Mouse (Mus musculus) thymus, adult 2 months (tissue): ENCODE results near the gene Bahcc1. TPM values are rescaled to one million over a fixed set of nuclear protein-coding genes. Genes with fewer than 3 reads are reported as not detected.
A peak's percentile ranks its signal among the peaks of the same experiment; 100 is the strongest.

ENCODE experiments used
- DNase-seq: peaks from one replicate; pipeline ENCODE4 v3.0.0; 2021
- H3K27ac ChIP-seq: fragments of 200-500 bp; 2 replicates; pipeline ENCODE4 v1.5.1; 2012; ENCODE audit warnings: low read length, control low read depth; ENCODE audit not compliant: control insufficient read depth, insufficient read depth
- H3K27me3 ChIP-seq: fragments of 200-500 bp; 2 replicates; pipeline ENCODE4 v1.6.1; 2012; ENCODE audit warnings: mild to moderate bottlenecking, low read length, moderate library complexity, mixed read lengths; ENCODE audit not compliant: control insufficient read depth, insufficient read depth
- H3K36me3 ChIP-seq: fragments of 200-500 bp; 2 replicates; pipeline ENCODE4 v1.6.1; 2012; ENCODE audit warnings: mild to moderate bottlenecking, low read length, moderate library complexity; ENCODE audit not compliant: control insufficient read depth, insufficient read depth
- H3K4me1 ChIP-seq: fragments of 200-500 bp; replicated peaks from 2 replicates; pipeline ENCODE4 v1.6.1; 2012; ENCODE audit warnings: low read length; ENCODE audit not compliant: control insufficient read depth, insufficient read depth
- H3K4me3 ChIP-seq: fragments of 200-500 bp; 2 replicates; pipeline ENCODE4 v1.5.1; 2012; ENCODE audit warnings: mild to moderate bottlenecking, low read length, control low read depth, moderate library complexity; ENCODE audit not compliant: control insufficient read depth, insufficient read depth
- CTCF ChIP-seq: fragments of 200-500 bp; IDR thresholded peaks from 2 replicates; pipeline ENCODE4 v1.5.1; 2012; ENCODE audit warnings: mild to moderate bottlenecking, control low read depth, low read length, moderate library complexity, borderline replicate concordance; ENCODE audit not compliant: control insufficient read depth, poor library complexity, insufficient read depth; ENCODE audit errors: extremely low read depth
- POLR2A ChIP-seq: fragments of 200-500 bp; IDR thresholded peaks from 2 replicates; pipeline ENCODE4 v1.6.1; 2012; ENCODE audit warnings: mild to moderate bottlenecking, low read length, control low read depth, moderate library complexity; ENCODE audit not compliant: control insufficient read depth, poor library complexity, insufficient read depth; ENCODE audit errors: extremely low read depth
- WGBS: fragments of 180-500 bp; shearing (Covaris S2); methylation state at CpG from one replicate; pipeline ENCODE4 v1.1.7; 2018; 5-methylcytosine and 5-hydroxymethylcytosine counted together
- polyA plus RNA-seq: library from polyadenylated mRNA; depleted of rRNA; stranded (reverse); fragments of >200 nt; gene quantifications from 2 replicates; pipeline ENCODE4 v1.2.3, GENCODE M21; 2012

Bahcc1 gene
- polyA plus RNA-seq, 1 experiment: 11.0 TPM

DNA sequence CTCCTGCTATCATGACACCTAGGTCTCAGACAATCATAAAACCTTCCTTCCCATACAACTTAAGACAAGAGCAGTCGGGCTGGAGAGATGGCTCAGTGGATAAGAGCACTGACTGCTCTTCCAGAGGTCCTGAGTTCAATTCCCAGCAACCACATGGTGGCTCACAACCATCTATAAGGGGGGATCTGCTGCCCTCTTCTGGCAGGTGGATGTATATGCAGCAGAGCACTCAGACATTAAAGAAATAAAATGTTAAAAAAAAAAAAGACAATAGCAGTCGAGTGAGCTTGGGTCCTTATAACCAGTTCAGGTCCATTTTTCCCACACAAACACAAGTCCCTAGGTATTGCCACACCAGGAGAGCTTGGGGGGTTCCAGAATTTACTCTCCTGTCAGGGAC lies 23.9 kb upstream of the Bahcc1 start:
- Histone ChIP-seq H3K27me3 (no peaks in the 10 kb centered on the region), H3K27ac (no peak overlapping the region), H3K4me1 (no peaks in the 10 kb centered on the region), H3K4me3 (no peak overlapping the region), H3K36me3 (no peaks in the 10 kb centered on the region)
- peak; percentile 36 for DNase-seq
- WGBS: 57% methylated on average over 2 of the region's 2 CpGs
- no peak for TF ChIP-seq CTCF
- no peak for TF ChIP-seq POLR2A

DNA sequence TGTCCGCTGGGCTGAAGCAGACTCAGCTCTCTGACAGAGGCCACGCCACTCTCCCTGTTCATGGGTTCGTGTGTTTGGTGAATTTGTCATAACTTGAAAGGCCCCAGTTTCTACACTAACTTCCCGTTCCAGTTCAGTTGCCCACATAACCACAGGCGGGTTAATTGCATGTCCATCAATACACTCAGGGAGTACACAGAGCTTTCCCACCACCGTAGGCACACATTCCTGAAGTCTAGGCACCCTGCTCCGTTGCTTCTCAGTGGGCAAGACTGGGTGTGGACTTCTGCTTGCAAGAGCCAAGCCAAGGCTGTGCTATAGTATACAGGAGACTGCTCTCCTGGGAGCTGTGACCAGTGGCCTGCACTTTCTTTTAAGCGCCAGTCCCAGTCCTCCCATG lies 23.3 kb upstream of the Bahcc1 start:
- H3K27ac ChIP-seq: no peak overlapping the region
- DNase-seq: no peak
- no peaks in the 10 kb centered on the region for H3K4me1 ChIP-seq
- no peaks in the 10 kb centered on the region for H3K36me3 ChIP-seq
- no peak overlapping the region for H3K4me3 ChIP-seq
- H3K27me3 ChIP-seq: no peaks in the 10 kb centered on the region
- WGBS: 29% methylated on average over 8 of the region's 8 CpGs
- TF ChIP-seq CTCF (no peak), POLR2A (no peak)

DNA sequence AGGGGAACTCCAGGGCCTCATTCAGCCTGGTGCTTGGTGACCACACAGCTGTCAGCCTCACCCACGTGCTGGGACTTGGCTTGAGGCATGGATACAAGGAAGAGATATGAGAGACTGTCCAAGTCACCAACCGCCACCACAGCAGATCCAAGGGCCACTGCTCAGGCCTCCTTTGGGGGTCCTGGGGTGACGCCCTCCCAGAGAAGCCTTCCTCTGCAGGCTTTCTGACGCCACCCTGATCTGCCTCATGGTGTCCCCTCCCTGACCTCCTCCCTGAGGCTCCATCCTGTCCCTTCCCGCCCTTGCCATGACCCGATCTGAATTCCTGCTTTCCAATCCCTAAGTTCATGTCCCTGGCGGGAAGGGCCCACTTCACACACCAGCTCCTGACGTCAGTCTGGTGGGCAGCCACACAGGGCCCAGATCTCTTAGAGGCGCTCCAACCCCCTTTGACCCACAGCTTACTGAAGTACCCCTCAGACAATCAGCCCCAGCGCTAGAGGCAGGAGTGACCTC lies 17.0 kb upstream of the Bahcc1 start:
- Histone ChIP-seq H3K27ac (no peak overlapping the region), H3K36me3 (no peaks in the 10 kb centered on the region), H3K4me3 (no peak overlapping the region), H3K4me1 (no peaks in the 10 kb centered on the region), H3K27me3 (no peaks in the 10 kb centered on the region)
- 78% methylated on average over 10 of the region's 10 CpGs for WGBS
- TF ChIP-seq POLR2A (no peak), CTCF (no peak)
- DNase-seq: no peak

DNA sequence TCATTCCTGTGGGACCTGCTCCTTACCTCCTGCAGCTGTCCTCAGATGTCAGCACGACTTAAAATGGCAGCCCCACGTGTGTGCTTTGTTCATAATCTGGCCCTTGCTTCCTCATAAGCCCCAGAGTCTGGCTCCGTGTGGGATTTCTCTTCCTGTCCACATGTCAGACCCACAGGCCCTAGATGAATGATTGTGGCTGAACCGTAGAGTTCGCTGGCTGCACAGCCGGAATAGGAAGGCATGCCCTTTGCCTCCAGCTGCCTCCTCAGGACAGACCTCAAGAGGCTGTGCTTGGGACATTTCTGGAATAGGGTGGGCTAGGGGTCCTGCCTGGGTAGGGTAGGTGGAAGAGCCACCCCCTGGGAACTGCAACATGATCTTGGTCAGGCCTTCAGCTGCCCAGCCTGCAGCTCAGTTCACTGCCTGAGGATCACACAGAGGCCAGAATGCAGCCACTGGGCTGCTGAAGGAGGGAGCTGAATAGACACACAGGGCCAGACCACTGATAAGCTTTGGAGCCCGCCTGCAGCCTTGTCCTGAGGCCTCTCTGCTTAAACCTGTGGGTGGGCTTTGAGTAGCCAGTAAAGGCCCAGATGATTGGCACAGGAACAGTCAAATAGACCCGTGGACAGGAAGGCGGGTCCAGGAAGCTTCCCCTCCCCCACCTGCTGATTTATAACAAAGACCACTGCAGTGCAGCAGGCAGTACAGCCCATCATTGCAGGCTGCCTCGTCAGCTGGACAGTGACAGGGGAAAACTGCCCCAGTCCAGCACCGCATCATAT lies 16.0 kb upstream of the Bahcc1 start:
- no peak overlapping the region for H3K4me3 ChIP-seq
- 50% methylated on average over 11 of the region's 11 CpGs for WGBS
- no peak overlapping the region for H3K27ac ChIP-seq
- DNase-seq: no peak
- no peaks in the 10 kb centered on the region for H3K36me3 ChIP-seq
- no peaks in the 10 kb centered on the region for H3K4me1 ChIP-seq
- H3K27me3 ChIP-seq: no peaks in the 10 kb centered on the region
- no peak for TF ChIP-seq POLR2A
- TF ChIP-seq CTCF: no peak

DNA sequence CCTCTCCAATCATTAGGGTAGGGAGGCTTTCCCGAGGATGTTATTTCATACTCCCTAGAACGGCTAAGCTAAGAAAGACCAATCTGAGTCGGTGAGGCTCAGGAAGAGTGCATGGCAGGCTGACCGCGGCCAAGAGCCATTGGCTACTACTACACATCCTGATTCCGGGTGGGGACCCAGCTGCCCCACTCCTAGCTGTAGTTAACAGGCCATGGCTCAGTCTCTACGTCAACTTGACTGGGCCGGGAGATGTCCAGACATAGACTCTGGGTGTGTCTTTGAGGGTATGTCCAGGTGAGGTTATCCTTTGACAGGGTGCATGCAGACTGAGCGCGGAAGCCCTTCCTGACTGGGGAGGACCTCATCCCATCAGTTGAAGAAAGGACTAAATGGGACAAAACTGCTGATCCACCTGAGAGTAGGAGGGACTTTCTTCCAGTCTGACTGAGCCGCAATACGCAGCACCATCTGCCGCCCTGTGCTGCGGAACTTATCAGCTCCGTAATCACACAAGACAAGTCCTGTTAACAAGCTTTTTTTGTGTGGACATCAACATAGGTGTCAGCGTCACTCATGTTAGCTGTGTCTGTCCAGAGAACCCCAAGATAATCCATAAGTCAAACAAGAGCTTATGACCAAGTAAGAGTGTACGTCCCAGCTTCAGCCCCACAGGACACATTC lies 14.4 kb upstream of the Bahcc1 start:
- Histone ChIP-seq H3K36me3 (no peaks in the 10 kb centered on the region), H3K27ac (no peak overlapping the region), H3K4me3 (no peak overlapping the region), H3K4me1 (no peaks in the 10 kb centered on the region), H3K27me3 (no peaks in the 10 kb centered on the region)
- 94% methylated on average over 17 of the region's 17 CpGs for WGBS
- no peak for DNase-seq
- TF ChIP-seq POLR2A: no peak
- no peak for TF ChIP-seq CTCF

DNA sequence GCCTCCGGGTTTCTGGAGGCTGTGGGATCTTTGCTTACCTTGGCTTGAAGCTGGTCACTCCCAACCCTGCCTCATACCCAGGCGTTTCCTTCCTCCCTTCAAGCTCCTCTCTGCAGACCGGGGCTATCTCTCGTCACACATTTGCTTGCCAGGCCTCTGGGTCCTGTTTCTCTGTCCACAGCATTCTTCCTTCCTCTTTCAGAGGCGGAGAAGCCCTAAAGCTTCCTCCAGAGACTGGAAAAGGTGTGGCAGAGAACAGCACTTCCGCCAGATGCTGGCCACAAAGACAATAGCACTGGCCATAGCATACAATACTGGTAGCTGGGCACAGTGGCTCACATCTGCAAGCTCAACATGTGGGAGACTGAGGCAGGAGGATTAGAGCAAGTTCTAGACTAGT lies 13.8 kb upstream of the Bahcc1 start:
- H3K36me3 ChIP-seq: no peaks in the 10 kb centered on the region
- WGBS: 41% methylated on average over 6 of the region's 6 CpGs
- no peaks in the 10 kb centered on the region for H3K27me3 ChIP-seq
- H3K4me3 ChIP-seq: no peak overlapping the region
- no peak for DNase-seq
- no peak overlapping the region for H3K27ac ChIP-seq
- TF ChIP-seq POLR2A (no peak), CTCF (no peak)
- H3K4me1 ChIP-seq: no peaks in the 10 kb centered on the region

DNA sequence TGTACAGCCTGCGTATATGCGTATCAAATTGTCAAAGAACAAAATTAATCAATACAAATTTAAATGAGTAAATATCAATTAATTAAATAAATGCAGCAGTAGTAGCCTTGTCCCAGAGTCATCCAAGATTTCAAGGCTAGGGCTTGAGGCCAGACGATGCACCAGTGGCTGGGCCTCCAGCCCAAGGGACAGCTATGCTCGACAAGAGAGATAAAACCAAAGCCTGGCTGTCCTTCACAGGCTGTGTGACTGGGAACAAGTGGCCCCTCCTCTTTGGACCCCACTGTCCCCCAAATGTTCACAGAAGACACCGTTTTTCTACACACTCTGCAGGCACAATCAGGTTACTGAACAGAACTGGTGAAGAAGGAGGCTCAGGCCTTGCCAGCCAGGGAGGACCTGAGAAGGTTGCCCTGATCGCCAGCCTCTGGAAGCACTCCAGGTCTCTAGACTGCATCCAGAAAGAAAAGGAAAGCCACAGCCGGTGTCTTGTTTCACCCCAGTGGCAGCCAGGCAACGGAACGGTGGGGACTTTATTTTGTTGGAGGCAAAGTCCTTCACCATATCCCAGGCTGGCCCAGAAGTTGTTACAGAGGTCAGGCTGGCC lies 12.7 kb upstream of the Bahcc1 start:
- WGBS: 78% methylated on average over 9 of the region's 9 CpGs
- no peak for DNase-seq
- Histone ChIP-seq H3K4me1 (peaks cover 3% of the 10 kb centered on the region), H3K4me3 (no peak overlapping the region), H3K27me3 (no peaks in the 10 kb centered on the region), H3K27ac (no peak overlapping the region), H3K36me3 (no peaks in the 10 kb centered on the region)
- TF ChIP-seq POLR2A (no peak), CTCF (no peak)
